Mouse (Mus musculus) midbrain, postnatal 0 days (tissue): ENCODE results near the gene Gfra1. TPM values are rescaled to one million over a fixed set of nuclear protein-coding genes. Genes with fewer than 3 reads are reported as not detected.

ENCODE experiments used
- ATAC-seq: fragments of 200-750 bp; cut with Nextera tagmentation; 2 replicates; pipeline ENCODE4 v1.8.0; 2017; ENCODE audit warnings: moderate number of reproducible peaks, mild to moderate bottlenecking, moderate TSS enrichment, moderate library complexity; ENCODE audit not compliant: low FRiP score
- DNase-seq: peaks from one replicate; pipeline ENCODE4 v3.0.0-alpha.2; 2015; ENCODE audit warnings: low spot score
- H3K27ac ChIP-seq: fragments of 300-500 bp; sonication (generic); 2 replicates; pipeline ENCODE4 v1.5.1; 2014; ENCODE audit warnings: low read depth, mild to moderate bottlenecking, low read length, mixed read lengths
- H3K27me3 ChIP-seq: fragments of 300-500 bp; sonication (generic); 2 replicates; pipeline ENCODE4 v1.6.1; 2014; ENCODE audit warnings: low read length, control low read depth, mixed read lengths; ENCODE audit not compliant: insufficient read depth
- H3K36me3 ChIP-seq: fragments of 300-500 bp; sonication (generic); 2 replicates; pipeline ENCODE4 v1.6.1; 2014; ENCODE audit warnings: low read length, control low read depth, mixed read lengths; ENCODE audit not compliant: insufficient read depth
- H3K4me1 ChIP-seq: fragments of 300-500 bp; sonication (generic); 2 replicates; pipeline ENCODE4 v1.6.1; 2014; ENCODE audit warnings: mild to moderate bottlenecking, control low read depth, antibody characterized with exemption, low read length, mixed read lengths; ENCODE audit not compliant: insufficient read depth
- H3K4me2 ChIP-seq: fragments of 300-500 bp; sonication (generic); 2 replicates; pipeline ENCODE4 v1.6.1; 2014; ENCODE audit warnings: low read depth, mild to moderate bottlenecking, low read length, mixed read lengths; ENCODE audit not compliant: poor library complexity, severe bottlenecking
- H3K4me3 ChIP-seq: fragments of 300-500 bp; sonication (generic); 2 replicates; pipeline ENCODE4 v1.5.1; 2014; ENCODE audit warnings: low read depth, mild to moderate bottlenecking, low read length, moderate library complexity
- H3K9ac ChIP-seq: fragments of 300-500 bp; sonication (generic); replicated peaks from 2 replicates; pipeline ENCODE4 v1.6.1; 2014; ENCODE audit warnings: mild to moderate bottlenecking, low read length, moderate library complexity, mixed read lengths; ENCODE audit not compliant: poor library complexity, severe bottlenecking
- H3K9me3 ChIP-seq: fragments of 300-500 bp; sonication (generic); 2 replicates; pipeline ENCODE4 v1.6.1; 2016; ENCODE audit warnings: low read length, control low read depth
- CTCF ChIP-seq: IDR thresholded peaks from 2 replicates; pipeline ENCODE4 v1.5.1; 2016; ENCODE audit warnings: antibody characterized with exemption, mild to moderate bottlenecking
- WGBS: fragments of 180-500 bp; shearing (Covaris S2); extraction: QIAGEN DNeasy Blood & Tissue Kit; methylation state at CpG from one replicate; pipeline ENCODE4 v1.1.7; 2014; 5-methylcytosine and 5-hydroxymethylcytosine counted together
- polyA plus RNA-seq: library from polyadenylated mRNA; unstranded; fragments of >200 nt; fragmentation: Nextera tagmentation; extraction: Ambion mirVana; gene quantifications from 2 replicates; pipeline ENCODE4 v1.2.1, GENCODE M21; 2015
- total RNA-seq: library from RNA; depleted of rRNA; stranded (reverse); fragments of >200 nt; gene quantifications from 2 replicates; pipeline ENCODE4 v1.2.3, GENCODE M21; 2014

The Gfra1 gene
- total and polyA plus RNA-seq, 2 experiments from 2014 or later = 34.4 to 101 TPM

GRCm38 (mm10) chr19:58329305-58329704 is 126.4 kb downstream of the Gfra1 start:
- 21% methylated on average over 5 of the region's 5 CpGs for WGBS
- H3K4me1 ChIP-seq = peaks cover 6% of the 10 kb centered on the region; the same call in 1 of the 2 replicates
- no peak overlapping the region for H3K27ac ChIP-seq
- H3K4me2 ChIP-seq = no peak overlapping the region
- no peak for TF ChIP-seq CTCF
- no peaks in the 10 kb centered on the region for H3K27me3 ChIP-seq
- H3K9ac ChIP-seq = no peak overlapping the region
- H3K36me3 ChIP-seq = no peaks in the 10 kb centered on the region
- H3K4me3 ChIP-seq = no peak overlapping the region
- no peak for ATAC-seq
- DNase-seq = no peak
- no peaks in the 10 kb centered on the region for H3K9me3 ChIP-seq

- no peak overlapping the region for H3K4me3 ChIP-seq
- H3K27me3 ChIP-seq = no peaks in the 10 kb centered on the region
- no peaks in the 10 kb centered on the region for H3K36me3 ChIP-seq
- WGBS = 32% methylated on average over 5 of the region's 5 CpGs
- H3K4me2 ChIP-seq = no peak overlapping the region
- no peak overlapping the region for H3K27ac ChIP-seq
- no peak for TF ChIP-seq CTCF
- H3K9me3 ChIP-seq = no peaks in the 10 kb centered on the region
- H3K4me1 ChIP-seq = peaks cover 6% of the 10 kb centered on the region; the same call in 1 of the 2 replicates
- 0 out of 2 replicates have a peak overlapping the region, but pooled peaks have one; percentile 13 for H3K9ac ChIP-seq
- ATAC-seq (no peak), DNase-seq (no peak)
Measured at GRCm38 (mm10) chr19:58328014-58328413, 127.7 kb downstream of the Gfra1 start.

GRCm38 (mm10) chr19:58316474-58316873 is 139.2 kb downstream of the Gfra1 start:
- Histone ChIP-seq H3K4me1 (no peaks in the 10 kb centered on the region), H3K4me3 (no peak overlapping the region), H3K9me3 (no peaks in the 10 kb centered on the region), H3K9ac (no peak overlapping the region), H3K27ac (no peak overlapping the region), H3K36me3 (no peaks in the 10 kb centered on the region), H3K4me2 (no peak overlapping the region), H3K27me3 (no peaks in the 10 kb centered on the region)
- ATAC-seq (no peak), DNase-seq (peak; percentile 55)
- WGBS = 78% methylated on average over 5 of the region's 5 CpGs
- TF ChIP-seq CTCF = no peak

- DNase-seq (no peak), ATAC-seq (no peak)
- no peak for TF ChIP-seq CTCF
- Histone ChIP-seq H3K36me3 (no peaks in the 10 kb centered on the region), H3K27ac (no peak overlapping the region), H3K4me2 (no peak overlapping the region), H3K9ac (no peak overlapping the region), H3K4me1 (no peaks in the 10 kb centered on the region), H3K27me3 (no peaks in the 10 kb centered on the region), H3K4me3 (no peak overlapping the region), H3K9me3 (no peaks in the 10 kb centered on the region)
- 96% methylated on average over 5 of the region's 5 CpGs for WGBS
Measured at GRCm38 (mm10) chr19:58315681-58316080, 140.0 kb downstream of the Gfra1 start.

GRCm38 (mm10) chr19:58314631-58315030 is 141.1 kb downstream of the Gfra1 start:
- Histone ChIP-seq H3K4me1 (no peaks in the 10 kb centered on the region), H3K27ac (no peak overlapping the region), H3K9ac (no peak overlapping the region), H3K27me3 (no peaks in the 10 kb centered on the region), H3K4me2 (no peak overlapping the region), H3K9me3 (no peaks in the 10 kb centered on the region), H3K4me3 (no peak overlapping the region), H3K36me3 (no peaks in the 10 kb centered on the region)
- ATAC-seq (no peak), DNase-seq (no peak)
- no peak for TF ChIP-seq CTCF
- WGBS = 83% methylated on average over 5 of the region's 5 CpGs

- peak; percentile 63 for TF ChIP-seq CTCF
- DNase-seq (no peak), ATAC-seq (no peak)
- no peaks in the 10 kb centered on the region for H3K27me3 ChIP-seq
- no peaks in the 10 kb centered on the region for H3K9me3 ChIP-seq
- no peaks in the 10 kb centered on the region for H3K36me3 ChIP-seq
- H3K4me3 ChIP-seq = no peak overlapping the region
- 82% methylated on average over 2 of the region's 2 CpGs for WGBS
- H3K9ac ChIP-seq = no peak overlapping the region
- H3K4me2 ChIP-seq = no peak overlapping the region
- H3K4me1 ChIP-seq = no peaks in the 10 kb centered on the region
- no peak overlapping the region for H3K27ac ChIP-seq
Measured at GRCm38 (mm10) chr19:58313785-58314184, 141.9 kb downstream of the Gfra1 start.
